Mouse (Mus musculus): ENCODE data around the gene Rab17. TPM values are rescaled to one million over a fixed set of nuclear protein-coding genes. Genes with fewer than 3 reads are reported as not detected.

Gene Rab17
- polyA plus RNA-seq, 1 experiment from 2014 or later, result 21.3 TPM

DNA sequence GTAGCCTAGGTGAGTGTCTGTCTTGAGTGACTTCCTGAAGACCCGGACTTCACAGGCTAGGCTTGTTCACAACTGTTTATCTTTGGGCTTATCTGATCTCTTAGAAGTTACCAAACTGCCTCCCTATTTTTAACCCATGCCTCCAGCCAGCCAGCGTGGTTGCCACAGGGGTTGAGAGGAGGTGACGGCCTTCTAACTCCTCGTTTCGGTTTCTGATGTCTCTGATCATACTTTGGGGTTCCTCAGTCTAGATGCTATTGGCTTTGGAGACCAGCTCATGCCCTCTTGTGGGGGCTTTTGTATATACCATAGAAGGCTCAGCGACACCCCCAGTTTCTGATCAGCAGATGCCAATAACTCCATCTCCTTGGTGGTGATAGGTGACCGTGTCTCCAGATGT, 40.8 kb upstream of the Rab17 start:
- ATAC-seq (replicated peaks; ENCODE audit: low FRiP score, low read depth) (no peak), DNase-seq (ENCODE audit: low spot score) (no peak)
- no peak overlapping the region for H3K4me2 ChIP-seq (ENCODE audit: low read length)
- no peak for TF ChIP-seq CTCF (IDR thresholded peaks at IDR 0.05; ENCODE audit: low read depth)
- no peak overlapping the region for H3K4me3 ChIP-seq (replicated peaks; ENCODE audit: low read depth, low read length)
- no peaks in the 10 kb centered on the region for H3K36me3 ChIP-seq (ENCODE audit: insufficient read depth, low read length)
- no peaks in the 10 kb centered on the region for H3K9me3 ChIP-seq (replicated peaks; ENCODE audit: low read length)
- 81% methylated on average over 7 of the region's 7 CpGs for WGBS
- H3K27me3 ChIP-seq (ENCODE audit: insufficient read depth, low read length), result no peaks in the 10 kb centered on the region
- H3K9ac ChIP-seq (ENCODE audit: low read depth, low read length), result no peak overlapping the region
- no peak overlapping the region for H3K27ac ChIP-seq
- H3K4me1 ChIP-seq (replicated peaks; ENCODE audit: insufficient read depth, low read length), result peaks cover 18% of the 10 kb centered on the region; the same call in 1 of the 2 replicates

DNA sequence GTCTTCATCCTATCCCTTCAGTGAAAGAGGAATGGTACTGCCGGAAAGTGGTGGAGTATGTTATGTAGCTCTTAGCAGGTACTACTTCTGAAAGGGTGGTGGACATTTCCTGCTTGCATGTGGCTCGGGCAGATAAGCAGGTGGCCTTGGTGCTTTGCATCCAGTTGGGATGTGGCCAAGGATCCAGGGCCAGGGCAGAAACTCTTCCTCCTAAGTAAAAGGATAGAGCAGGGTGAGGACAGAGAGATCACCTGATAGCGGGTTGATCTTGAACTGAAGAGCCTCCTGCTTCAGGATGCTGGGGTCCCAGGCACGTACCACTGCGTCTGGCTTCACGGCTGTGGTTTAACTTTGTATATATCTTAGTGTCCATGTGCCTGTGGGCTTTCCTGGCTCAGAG, 39.8 kb upstream of the Rab17 start:
- WGBS, result 84% methylated on average over 6 of the region's 6 CpGs

DNA sequence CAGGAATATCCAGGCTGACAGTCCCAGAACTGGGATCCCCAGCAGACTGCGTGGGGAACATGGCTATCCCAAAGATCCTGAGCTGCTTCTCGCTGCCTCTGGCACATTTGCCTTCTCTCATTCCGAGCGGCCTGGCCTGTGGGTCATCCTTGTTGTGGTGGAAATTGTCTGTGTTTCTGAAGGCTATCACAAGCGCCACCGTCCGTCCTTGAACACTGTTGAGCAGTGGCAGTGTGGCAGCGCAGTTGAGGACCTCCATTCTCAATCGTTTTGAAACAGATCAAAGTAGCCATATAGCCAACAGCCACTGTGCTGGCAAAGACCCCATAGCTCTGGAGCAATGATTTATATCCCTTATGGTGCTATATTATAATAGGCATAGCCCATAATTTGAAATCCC, 39.3 kb upstream of the Rab17 start:
- no peaks in the 10 kb centered on the region for H3K9me3 ChIP-seq (replicated peaks; ENCODE audit: low read length)
- 91% methylated on average over 9 of the region's 9 CpGs for WGBS

More for the DNA sequence above, 39.8 kb upstream of the Rab17 start:
- Histone ChIP-seq H3K27ac (no peak overlapping the region), H3K27me3 (ENCODE audit: insufficient read depth, low read length) (no peaks in the 10 kb centered on the region), H3K4me3 (replicated peaks; ENCODE audit: low read depth, low read length) (no peak overlapping the region), H3K4me1 (replicated peaks; ENCODE audit: insufficient read depth, low read length) (peaks cover 18% of the 10 kb centered on the region; the same call in 1 of the 2 replicates), H3K36me3 (ENCODE audit: insufficient read depth, low read length) (no peaks in the 10 kb centered on the region), H3K9ac (ENCODE audit: low read depth, low read length) (no peak overlapping the region), H3K9me3 (replicated peaks; ENCODE audit: low read length) (no peaks in the 10 kb centered on the region), H3K4me2 (ENCODE audit: low read length) (no peak overlapping the region)
- no peak for ATAC-seq (replicated peaks; ENCODE audit: low FRiP score, low read depth)
- no peak for DNase-seq (ENCODE audit: low spot score)
- no peak for TF ChIP-seq CTCF (IDR thresholded peaks at IDR 0.05; ENCODE audit: low read depth)

DNA sequence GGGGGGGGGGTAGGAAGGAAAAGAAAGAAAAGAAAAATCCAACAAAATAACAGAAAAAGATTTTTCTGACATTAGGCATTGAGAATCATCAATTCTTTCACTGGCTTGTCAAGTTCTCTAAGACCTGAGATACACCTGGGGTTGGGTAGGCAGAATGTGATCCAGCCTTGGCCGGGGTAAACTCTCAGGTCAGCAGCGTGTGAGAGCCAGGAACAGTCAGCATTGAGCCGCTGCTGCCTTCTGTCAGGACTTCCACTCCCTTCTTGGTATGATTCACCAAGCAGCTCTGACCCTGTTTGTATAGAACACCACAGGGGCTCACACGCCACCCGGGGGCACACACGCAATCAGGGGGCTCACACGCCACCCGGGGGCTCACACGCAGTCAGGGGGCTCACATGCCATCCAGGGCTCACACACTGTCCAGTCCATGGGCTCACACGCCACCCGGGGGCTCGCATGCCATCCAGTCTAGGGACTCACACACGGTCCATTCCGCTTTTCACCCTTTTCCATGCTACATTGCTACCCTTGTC, 38.8 kb upstream of the Rab17 start:
- no peaks in the 10 kb centered on the region for H3K36me3 ChIP-seq (ENCODE audit: insufficient read depth, low read length)
- H3K4me1 ChIP-seq (replicated peaks; ENCODE audit: insufficient read depth, low read length), result peaks cover 14% of the 10 kb centered on the region; the same call in 1 of the 2 replicates
- H3K9ac ChIP-seq (ENCODE audit: low read depth, low read length), result no peak overlapping the region
- TF ChIP-seq CTCF (IDR thresholded peaks at IDR 0.05; ENCODE audit: low read depth), result no peak
- no peaks in the 10 kb centered on the region for H3K27me3 ChIP-seq (ENCODE audit: insufficient read depth, low read length)
- no peaks in the 10 kb centered on the region for H3K9me3 ChIP-seq (replicated peaks; ENCODE audit: low read length)
- H3K4me3 ChIP-seq (replicated peaks; ENCODE audit: low read depth, low read length), result no peak overlapping the region
- 91% methylated on average over 14 of the region's 14 CpGs for WGBS
- no peak for ATAC-seq (replicated peaks; ENCODE audit: low FRiP score, low read depth)
- DNase-seq (ENCODE audit: low spot score), result no peak
- H3K4me2 ChIP-seq (ENCODE audit: low read length), result no peak overlapping the region
- H3K27ac ChIP-seq, result no peak overlapping the region

More for the DNA sequence above, 39.3 kb upstream of the Rab17 start:
- no peak overlapping the region for H3K4me3 ChIP-seq (replicated peaks; ENCODE audit: low read depth, low read length)
- no peak overlapping the region for H3K9ac ChIP-seq (ENCODE audit: low read depth, low read length)
- H3K4me2 ChIP-seq (ENCODE audit: low read length), result no peak overlapping the region
- DNase-seq (ENCODE audit: low spot score) (no peak), ATAC-seq (replicated peaks; ENCODE audit: low FRiP score, low read depth) (no peak)
- H3K36me3 ChIP-seq (ENCODE audit: insufficient read depth, low read length), result no peaks in the 10 kb centered on the region
- no peak for TF ChIP-seq CTCF (IDR thresholded peaks at IDR 0.05; ENCODE audit: low read depth)
- H3K4me1 ChIP-seq (replicated peaks; ENCODE audit: insufficient read depth, low read length), result peaks cover 18% of the 10 kb centered on the region; the same call in 1 of the 2 replicates
- no peak overlapping the region for H3K27ac ChIP-seq
- H3K27me3 ChIP-seq (ENCODE audit: insufficient read depth, low read length), result no peaks in the 10 kb centered on the region

DNA sequence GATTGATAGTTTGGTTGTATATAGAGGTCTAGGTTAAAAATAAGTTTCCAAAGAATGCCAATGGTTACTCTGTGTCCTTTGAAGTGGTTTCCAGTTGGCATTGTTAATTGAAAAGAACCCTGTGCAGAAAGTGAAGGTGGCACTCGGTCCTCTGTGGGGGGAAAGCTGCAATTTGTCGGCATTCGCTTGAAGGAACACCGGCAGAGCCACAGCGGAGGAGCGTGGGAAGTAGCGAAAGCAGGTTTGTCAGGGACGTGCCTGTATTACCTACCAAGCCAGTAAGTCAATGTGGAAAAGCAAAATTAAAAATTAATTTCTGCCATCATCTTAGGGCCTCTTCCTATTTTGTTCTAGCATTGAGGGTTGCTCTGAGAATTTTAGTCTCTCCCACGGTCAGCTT, 37.2 kb upstream of the Rab17 start:
- no peak for DNase-seq (ENCODE audit: low spot score)
- WGBS, result 78% methylated on average over 9 of the region's 9 CpGs
- Histone ChIP-seq H3K4me2 (ENCODE audit: low read length) (no peak overlapping the region), H3K9me3 (replicated peaks; ENCODE audit: low read length) (no peaks in the 10 kb centered on the region), H3K9ac (ENCODE audit: low read depth, low read length) (no peak overlapping the region), H3K36me3 (ENCODE audit: insufficient read depth, low read length) (no peaks in the 10 kb centered on the region), H3K4me3 (replicated peaks; ENCODE audit: low read depth, low read length) (no peak overlapping the region), H3K27me3 (ENCODE audit: insufficient read depth, low read length) (no peaks in the 10 kb centered on the region), H3K4me1 (replicated peaks; ENCODE audit: insufficient read depth, low read length) (no peaks in the 10 kb centered on the region), H3K27ac (no peak overlapping the region)
- no peak for ATAC-seq (replicated peaks; ENCODE audit: low FRiP score, low read depth)
- TF ChIP-seq CTCF (IDR thresholded peaks at IDR 0.05; ENCODE audit: low read depth), result no peak

DNA sequence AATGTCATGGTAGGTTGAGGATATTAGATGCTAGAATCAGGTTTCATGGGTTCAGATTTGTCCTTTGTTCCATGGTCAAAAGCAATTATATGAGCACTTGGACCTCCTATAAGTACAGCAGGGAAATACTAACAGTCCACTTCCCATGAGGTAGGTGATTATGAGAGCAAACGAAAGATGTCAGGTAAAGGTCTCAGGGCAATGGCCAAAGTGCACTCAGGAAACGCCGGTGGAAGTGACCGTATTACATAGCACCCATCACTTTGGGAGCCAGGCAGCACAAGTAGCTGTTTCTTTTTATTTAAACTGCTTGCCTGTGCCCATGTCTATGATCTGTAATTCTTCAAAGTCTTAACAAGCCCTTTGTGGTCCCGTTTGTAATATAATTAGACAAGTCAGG, 36.6 kb upstream of the Rab17 start:
- no peaks in the 10 kb centered on the region for H3K36me3 ChIP-seq (ENCODE audit: insufficient read depth, low read length)
- H3K4me3 ChIP-seq (replicated peaks; ENCODE audit: low read depth, low read length), result no peak overlapping the region
- ATAC-seq (replicated peaks; ENCODE audit: low FRiP score, low read depth), result no peak
- 55% methylated on average over 5 of the region's 5 CpGs for WGBS
- no peak overlapping the region for H3K27ac ChIP-seq
- H3K4me1 ChIP-seq (replicated peaks; ENCODE audit: insufficient read depth, low read length), result no peaks in the 10 kb centered on the region
- no peak overlapping the region for H3K4me2 ChIP-seq (ENCODE audit: low read length)
- no peak overlapping the region for H3K9ac ChIP-seq (ENCODE audit: low read depth, low read length)
- TF ChIP-seq CTCF (IDR thresholded peaks at IDR 0.05; ENCODE audit: low read depth), result no peak
- no peak for DNase-seq (ENCODE audit: low spot score)
- no peaks in the 10 kb centered on the region for H3K27me3 ChIP-seq (ENCODE audit: insufficient read depth, low read length)
- H3K9me3 ChIP-seq (replicated peaks; ENCODE audit: low read length), result no peaks in the 10 kb centered on the region
